Mouse (Mus musculus) mouse embryonic stem cell (cell line): ENCODE data around the gene Ddx19a.
"Not testable (repeated sequence)": the region's sequence is repeated elsewhere in the genome, so short reads cannot be mapped to it uniquely, and the experiment has no call there.

Experiments used
- in situ Hi-C, 2 experiments: fragments of 300-500 bp; cut with MboI; formaldehyde crosslinking; loops; 1 replicate in 1 of 2; 3 replicates in 1 of 2; pipeline ENCODE4 v1.14.3; 2019 to 2020; ENCODE audit warnings: low sequenced_read_pairs in 2 of 2, low pct_unique_long_range_greater_than_20kb in 1 of 2, mixed read lengths in 1 of 2; ENCODE audit not compliant: unreplicated experiment in 1 of 2

Ddx19a gene

DNA sequence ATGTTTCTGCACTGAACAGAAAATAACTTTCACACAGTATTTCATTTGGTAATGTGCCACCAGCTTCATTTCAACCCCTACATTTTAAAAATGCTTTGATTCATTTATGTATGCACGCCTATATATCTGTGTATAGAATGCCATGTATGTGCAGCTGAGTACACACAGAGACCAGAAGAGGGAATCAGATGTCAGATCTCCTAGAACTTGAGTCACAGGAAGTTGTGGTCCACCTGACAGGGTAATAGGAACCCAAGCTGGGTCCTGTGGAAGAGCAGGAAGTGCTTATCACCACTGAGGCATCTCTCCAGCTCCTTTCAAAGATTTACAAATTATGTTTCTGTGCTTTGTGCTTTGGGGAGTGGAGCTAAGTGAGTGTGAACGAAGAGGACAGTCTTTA is 16.3 kb downstream of the Ddx19a start:
- in situ Hi-C loops, result loop anchor here (10.0 kb wide), 2 partner anchors 63 to 147 kb away; no protein-coding TSS in a partner anchor

DNA sequence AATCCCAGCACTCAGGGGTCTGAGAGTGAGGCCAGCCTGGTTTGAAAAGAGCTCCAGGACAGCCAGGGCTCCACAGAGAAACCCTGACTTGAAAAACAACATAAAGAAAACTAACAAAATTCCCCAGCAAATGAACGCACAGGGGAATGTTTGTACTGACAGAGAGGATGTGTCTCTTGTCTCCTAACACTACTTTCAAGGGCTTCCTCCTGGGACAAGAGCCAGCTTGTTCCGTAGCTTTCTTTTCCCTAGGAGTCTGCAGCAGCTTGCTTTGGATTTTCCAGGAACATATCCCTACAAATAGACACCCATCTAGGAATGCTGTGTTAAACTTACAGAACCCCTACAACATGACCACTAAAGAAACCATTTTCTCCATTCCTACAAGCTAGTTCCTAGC is 19.6 kb downstream of the Ddx19a start:
- in situ Hi-C loops, result not testable (repeated sequence)

DNA sequence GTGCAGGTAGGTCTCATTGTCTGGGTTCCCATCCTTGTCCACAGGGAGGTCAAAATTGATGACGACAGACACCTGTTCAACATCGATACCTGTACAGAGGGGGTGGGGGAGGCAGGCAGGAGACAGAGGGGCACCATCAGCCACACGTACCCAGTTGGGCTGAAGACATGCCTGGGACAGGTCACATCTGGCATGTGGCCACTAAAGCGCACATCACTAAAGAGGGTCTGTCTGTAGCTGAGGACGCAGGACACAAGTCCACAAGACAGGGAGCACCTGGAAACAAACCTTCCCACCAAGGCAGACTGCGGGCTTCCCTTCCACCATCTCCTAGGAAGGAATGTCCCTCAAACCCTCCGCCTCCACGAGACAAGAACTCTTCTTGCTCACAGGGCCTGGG is 21.1 kb downstream of the Ddx19a start:
- in situ Hi-C loops, result not testable (repeated sequence)

- in situ Hi-C loops, result no loop called here
These were observed 27.5 kb downstream of the Ddx19a start for GRCm38 (mm10) chr8:110969910-110970770.

- in situ Hi-C loops, result no loop called here
These were observed 30.3 kb downstream of the Ddx19a start for GRCm38 (mm10) chr8:110967326-110967725.

DNA sequence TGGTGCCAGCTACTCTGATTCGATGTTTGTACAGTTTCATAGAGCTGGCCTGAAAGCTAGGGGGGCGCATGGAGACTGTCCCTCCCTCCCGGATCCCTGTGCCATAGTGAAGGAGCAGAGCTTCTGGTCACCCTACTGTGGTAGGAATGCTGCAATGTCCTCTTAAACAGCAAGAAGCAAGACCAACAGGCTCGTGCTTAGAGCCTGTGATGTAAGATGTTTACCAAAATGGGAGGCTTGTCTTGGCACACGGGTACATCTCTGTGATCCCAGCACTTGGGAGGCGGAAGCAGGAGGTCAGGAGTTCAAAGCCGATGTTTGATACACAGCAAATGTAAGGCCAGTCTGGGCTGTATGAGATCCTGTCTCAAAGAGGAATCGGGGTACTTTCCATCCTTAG is 31.0 kb downstream of the Ddx19a start:
- in situ Hi-C loops, result no loop called here

- in situ Hi-C loops, result no loop called here
These were observed 32.0 kb downstream of the Ddx19a start for GRCm38 (mm10) chr8:110965594-110965993.

- in situ Hi-C loops, result no loop called here
These were observed 32.9 kb downstream of the Ddx19a start for GRCm38 (mm10) chr8:110964666-110965065.

DNA sequence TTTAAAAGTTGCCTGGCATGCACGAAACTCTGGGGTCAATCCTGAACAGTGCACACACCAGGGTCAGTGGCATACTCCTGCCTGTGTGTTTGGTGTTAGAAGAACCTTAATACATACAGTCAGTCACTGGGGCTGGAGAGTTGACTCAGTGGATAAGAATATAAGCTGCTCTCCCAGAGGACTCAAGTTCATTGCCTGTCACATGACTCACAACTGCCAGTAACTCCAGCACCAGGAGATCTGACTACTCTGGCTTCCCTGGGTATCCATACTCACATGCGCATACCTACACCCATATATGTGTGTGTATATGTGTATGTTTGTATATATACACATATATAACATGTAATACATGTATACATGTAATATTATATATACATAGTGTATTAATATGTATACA is 34.5 kb downstream of the Ddx19a start:
- in situ Hi-C loops, result no loop called here

DNA sequence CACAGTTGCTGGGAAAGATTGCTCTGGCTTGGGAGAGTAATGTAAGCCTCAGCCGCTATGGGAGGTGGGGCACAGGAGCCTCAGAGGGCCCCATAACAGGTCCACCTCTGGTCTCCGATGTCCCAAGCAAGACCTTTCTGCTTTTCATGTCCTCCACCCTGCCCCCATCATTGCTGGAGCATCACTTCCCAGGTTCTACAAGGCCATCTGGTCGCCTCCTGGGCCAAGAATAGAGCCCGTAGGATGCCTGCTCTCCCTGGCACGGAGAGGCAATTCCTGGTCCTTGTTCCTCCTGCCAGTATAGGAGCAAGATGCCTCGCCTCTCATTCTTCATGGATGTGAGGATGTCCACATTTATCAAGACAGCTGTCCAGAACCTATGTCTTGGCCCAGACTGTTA is 37.7 kb downstream of the Ddx19a start:
- in situ Hi-C loops, result no loop called here

DNA sequence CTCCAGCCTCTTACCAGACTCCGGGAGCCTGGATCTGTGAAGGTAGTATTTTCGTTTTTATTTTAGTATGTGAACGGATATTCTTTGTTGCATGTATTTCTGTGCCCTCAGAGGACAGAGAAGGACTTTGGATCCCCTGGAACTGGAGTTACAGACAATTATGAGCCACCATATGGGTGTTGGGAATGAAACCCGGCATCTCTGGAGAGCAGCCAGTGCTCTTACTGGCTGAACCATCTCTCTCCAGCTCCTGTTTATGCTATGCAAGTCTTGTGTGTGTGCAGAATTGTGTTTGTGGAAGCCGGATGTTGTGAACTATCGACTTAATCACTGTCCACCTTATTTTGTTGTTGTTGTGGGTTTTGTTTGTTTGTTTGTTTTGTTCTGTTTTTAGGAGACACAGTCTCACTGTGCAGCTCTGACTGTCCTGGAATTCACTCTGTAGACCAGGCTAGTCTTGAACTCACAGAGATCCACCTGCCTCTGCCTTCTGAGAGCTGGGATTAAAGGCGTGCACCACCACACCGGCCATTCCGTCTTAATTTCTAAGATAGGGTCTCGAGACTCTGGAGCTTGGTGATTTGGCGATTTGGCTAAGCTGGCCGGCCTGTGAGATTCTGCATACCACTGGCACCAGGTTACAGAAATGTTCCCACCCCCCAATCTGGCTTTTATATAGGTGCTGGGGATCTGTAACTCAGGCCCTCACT is 38.4 kb downstream of the Ddx19a start:
- in situ Hi-C loops, result no loop called here

GRCm38 (mm10) chr8:110958553-110958952 is 39.0 kb downstream of the Ddx19a start:
- in situ Hi-C loops, result not testable (repeated sequence)

DNA sequence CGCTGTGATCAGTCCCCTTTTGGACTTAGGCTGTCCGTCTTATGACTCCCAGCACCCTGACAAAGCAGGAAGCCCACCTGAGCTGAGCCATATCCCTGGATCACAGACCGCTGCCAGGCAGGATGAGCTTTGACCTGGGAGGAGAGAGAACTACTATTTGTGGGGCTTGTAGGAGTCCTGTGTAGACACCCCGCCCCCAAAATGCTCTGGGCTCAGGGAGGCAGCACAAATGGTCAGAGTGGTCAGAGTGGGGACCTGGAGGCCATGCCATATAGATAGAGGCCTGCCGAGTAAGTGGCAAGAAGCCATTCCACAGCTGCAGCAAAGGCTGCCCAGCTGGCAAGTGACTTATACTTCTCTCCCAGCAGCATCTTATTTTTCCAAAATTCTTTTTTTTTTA is 39.5 kb downstream of the Ddx19a start:
- in situ Hi-C loops, result no loop called here

- in situ Hi-C loops, result no loop called here
These were observed 40.1 kb downstream of the Ddx19a start for GRCm38 (mm10) chr8:110957471-110957870.

GRCm38 (mm10) chr8:110956619-110957450 is 40.8 kb downstream of the Ddx19a start:
- in situ Hi-C loops, result no loop called here

DNA sequence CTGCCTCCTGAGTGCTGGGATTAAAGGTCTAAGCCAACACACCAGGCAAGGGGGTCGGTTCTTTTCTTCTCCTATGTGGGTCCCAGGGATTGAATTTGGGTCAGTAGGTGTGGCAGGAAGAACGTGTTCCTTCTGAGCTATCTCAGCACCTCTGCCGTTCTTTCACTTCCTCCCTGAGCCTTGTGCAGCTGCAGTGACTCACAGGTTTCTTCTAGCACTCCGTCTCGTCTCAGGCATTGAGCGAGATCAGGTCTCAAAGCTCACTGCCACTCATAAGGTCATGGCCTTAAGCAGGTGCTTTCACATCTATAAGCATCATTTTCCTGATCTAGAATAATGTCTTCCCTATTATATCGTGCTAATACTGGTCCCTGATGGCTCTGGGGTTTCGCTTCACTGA is 42.8 kb downstream of the Ddx19a start:
- in situ Hi-C loops, result no loop called here

DNA sequence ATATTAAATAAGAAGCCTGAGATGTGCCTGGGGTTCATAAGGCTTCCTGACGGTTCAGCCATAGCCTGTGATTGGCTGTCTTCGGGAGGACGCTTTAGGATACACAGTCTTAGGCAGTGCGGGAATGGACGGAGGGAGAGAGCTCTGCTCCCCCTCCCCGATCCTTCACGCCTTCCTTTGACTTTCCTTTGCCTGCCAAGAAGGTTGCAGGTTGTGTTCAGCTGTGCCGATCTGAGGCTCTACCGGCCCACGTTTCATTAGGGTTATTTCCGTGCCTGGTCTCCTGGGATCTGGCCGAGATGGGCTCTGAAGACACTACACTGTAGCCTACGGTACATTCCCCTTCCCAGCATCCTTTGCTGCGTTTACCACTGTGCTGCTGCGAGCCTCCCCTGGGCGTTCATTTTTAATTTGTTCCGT is 47.5 kb downstream of the Ddx19a start:
- in situ Hi-C loops, result no loop called here

GRCm38 (mm10) chr8:110945716-110946115 is 51.9 kb downstream of the Ddx19a start:
- in situ Hi-C loops, result no loop called here

DNA sequence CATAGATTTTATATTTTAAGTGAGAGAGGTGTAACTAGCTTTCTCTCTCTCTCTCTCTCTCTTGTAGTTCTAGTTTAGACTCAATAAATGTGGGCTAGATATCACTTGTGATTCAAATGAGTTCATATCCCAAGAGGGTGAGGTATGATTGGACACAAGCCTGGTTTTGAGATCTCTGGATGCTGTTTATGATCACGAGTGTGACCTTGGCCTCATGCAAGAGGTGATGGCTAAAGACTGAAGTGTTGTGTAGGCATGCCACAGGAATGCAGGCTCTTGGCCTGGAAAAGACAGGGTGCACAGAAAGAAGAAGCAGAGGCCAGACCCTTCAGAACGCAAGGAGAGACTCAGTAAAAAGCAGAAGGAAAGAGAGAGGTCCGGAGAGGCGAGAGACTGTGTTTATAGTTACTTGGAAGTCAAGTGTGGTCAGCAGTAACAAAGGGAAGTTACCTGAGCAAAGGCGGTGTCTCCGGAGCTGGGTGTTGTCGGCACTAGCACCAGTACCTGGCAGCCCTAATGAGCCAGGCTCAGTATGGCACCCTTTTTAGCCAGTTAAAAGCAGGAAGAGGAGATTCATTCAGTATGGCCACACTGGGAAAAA is 53.2 kb downstream of the Ddx19a start:
- in situ Hi-C loops, result no loop called here
